Mouse (Mus musculus) liver, adult 2 months (tissue): ENCODE results near the gene Atp8a2. TPM values are rescaled to one million over a fixed set of nuclear protein-coding genes. Genes with fewer than 3 reads are reported as not detected.

Experiments
- DNase-seq: peaks from one replicate; pipeline ENCODE4 v3.0.0-alpha.2; 2011; ENCODE audit warnings: low read depth, low spot score; ENCODE audit errors: extremely low read depth
- H3K27ac ChIP-seq: fragments of 200-500 bp; replicated peaks from 2 replicates; pipeline ENCODE4 v1.5.1; 2012; ENCODE audit warnings: low read depth, mild to moderate bottlenecking, control low read depth, inconsistent platforms, low read length; ENCODE audit not compliant: insufficient read depth
- H3K27me3 ChIP-seq: fragments of 200-500 bp; 2 replicates; pipeline ENCODE4 v1.6.1; 2012; ENCODE audit warnings: mild to moderate bottlenecking, moderate library complexity, low read length, inconsistent platforms; ENCODE audit not compliant: control insufficient read depth, insufficient read depth
- H3K36me3 ChIP-seq: fragments of 200-500 bp; 2 replicates; pipeline ENCODE4 v1.6.1; 2012; ENCODE audit warnings: low read length, inconsistent platforms; ENCODE audit not compliant: control insufficient read depth, insufficient read depth
- H3K4me1 ChIP-seq: fragments of 200-500 bp; 2 replicates; pipeline ENCODE4 v1.6.1; 2011; ENCODE audit warnings: low read length; ENCODE audit not compliant: control insufficient read depth, insufficient read depth
- H3K4me3 ChIP-seq: fragments of 200-500 bp; 2 replicates; pipeline ENCODE4 v1.5.1; 2011; ENCODE audit warnings: low read depth, mild to moderate bottlenecking, control low read depth, low read length, moderate library complexity; ENCODE audit not compliant: insufficient read depth
- H3K79me2 ChIP-seq: fragments of 200-500 bp; 2 replicates; pipeline ENCODE4 v1.6.1; 2012; ENCODE audit warnings: inconsistent platforms, mild to moderate bottlenecking, low read length, moderate library complexity; ENCODE audit not compliant: control insufficient read depth, insufficient read depth
- H3K9ac ChIP-seq: fragments of 200-500 bp; 2 replicates; pipeline ENCODE4 v1.6.1; 2012; ENCODE audit warnings: low read depth, mild to moderate bottlenecking, control low read depth, inconsistent platforms, low read length
- CTCF ChIP-seq: fragments of 200-500 bp; IDR thresholded peaks from 2 replicates; pipeline ENCODE4 v1.5.1; 2011; ENCODE audit warnings: low read depth, low read length, control low read depth
- POLR2A ChIP-seq: fragments of 200-500 bp; IDR thresholded peaks from 2 replicates; pipeline ENCODE4 v1.6.1; 2011; ENCODE audit warnings: low read length, control low read depth; ENCODE audit not compliant: insufficient read depth; ENCODE audit errors: extremely low read depth
- WGBS: fragments of 180-500 bp; shearing (Covaris S2); methylation state at CpG from one replicate; pipeline ENCODE4 v1.1.7; 2018; 5-methylcytosine and 5-hydroxymethylcytosine counted together
- polyA plus RNA-seq: library from polyadenylated mRNA; depleted of rRNA; stranded (reverse); fragments of >200 nt; gene quantifications from 2 replicates; pipeline ENCODE4 v1.2.3, GENCODE M21; 2012
- total RNA-seq: library from RNA; depleted of rRNA; stranded (reverse); fragments of >200 nt; gene quantifications from 2 replicates; pipeline ENCODE4 v1.2.3, GENCODE M21; 2014

Gene Atp8a2
- total and polyA plus RNA-seq, 2 experiments = 0.02 to 0.18 TPM

DNA sequence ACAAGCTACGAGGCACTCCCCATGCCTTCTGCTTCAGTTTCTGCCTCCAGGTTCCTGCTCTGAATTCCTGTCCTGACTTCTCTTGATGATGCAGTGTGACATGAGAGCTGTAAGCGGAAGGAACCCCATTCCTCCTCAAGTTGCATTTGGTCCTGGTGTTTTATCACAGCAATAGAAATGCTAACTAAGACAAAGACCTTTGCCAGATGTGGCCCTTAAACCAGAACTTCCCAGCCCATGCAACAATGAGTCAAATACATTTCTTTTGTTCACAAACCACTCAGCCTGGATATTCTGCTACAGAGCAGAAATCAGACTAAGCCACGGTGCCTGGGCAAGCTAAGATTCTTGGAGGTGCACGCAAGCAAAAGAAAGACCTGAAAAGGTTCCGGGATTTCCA is 268.2 kb downstream of the Atp8a2 start:
- WGBS = 90% methylated on average over 5 of the region's 5 CpGs
- no peaks in the 10 kb centered on the region for H3K36me3 ChIP-seq
- TF ChIP-seq CTCF (no peak), POLR2A (no peak)

DNA sequence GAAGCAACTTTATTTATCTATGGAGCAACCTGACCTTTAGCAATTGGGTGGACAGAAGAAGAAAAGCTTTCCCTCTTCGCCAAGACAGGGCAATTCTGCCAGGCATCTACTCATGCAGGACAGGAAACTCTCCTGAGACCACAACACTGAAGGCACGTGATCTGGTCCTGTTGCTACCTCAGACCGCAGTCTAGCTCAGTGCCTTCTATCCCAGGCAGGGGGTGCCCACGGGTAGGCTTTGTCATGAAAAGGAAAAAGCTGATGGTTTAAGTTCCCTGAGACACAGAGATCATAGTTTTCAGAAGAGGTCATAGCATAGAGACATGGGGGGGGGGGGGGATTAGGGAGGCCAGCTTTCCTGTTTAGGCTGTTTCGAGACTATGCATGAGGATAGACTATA is 269.2 kb downstream of the Atp8a2 start:
- no peak overlapping the region for H3K4me3 ChIP-seq
- H3K79me2 ChIP-seq = no peaks in the 10 kb centered on the region
- no peak for DNase-seq
- H3K27me3 ChIP-seq = no peaks in the 10 kb centered on the region
- 73% methylated on average over 5 of the region's 5 CpGs for WGBS
- TF ChIP-seq CTCF (no peak), POLR2A (no peak)
- H3K36me3 ChIP-seq = no peaks in the 10 kb centered on the region
- H3K27ac ChIP-seq = no peak overlapping the region
- H3K9ac ChIP-seq = no peak overlapping the region
- no peaks in the 10 kb centered on the region for H3K4me1 ChIP-seq

More for the DNA sequence above, 268.2 kb downstream of the Atp8a2 start:
- no peak for DNase-seq
- Histone ChIP-seq H3K9ac (no peak overlapping the region), H3K27ac (no peak overlapping the region), H3K4me1 (no peaks in the 10 kb centered on the region), H3K4me3 (no peak overlapping the region), H3K27me3 (no peaks in the 10 kb centered on the region), H3K79me2 (no peaks in the 10 kb centered on the region)

DNA sequence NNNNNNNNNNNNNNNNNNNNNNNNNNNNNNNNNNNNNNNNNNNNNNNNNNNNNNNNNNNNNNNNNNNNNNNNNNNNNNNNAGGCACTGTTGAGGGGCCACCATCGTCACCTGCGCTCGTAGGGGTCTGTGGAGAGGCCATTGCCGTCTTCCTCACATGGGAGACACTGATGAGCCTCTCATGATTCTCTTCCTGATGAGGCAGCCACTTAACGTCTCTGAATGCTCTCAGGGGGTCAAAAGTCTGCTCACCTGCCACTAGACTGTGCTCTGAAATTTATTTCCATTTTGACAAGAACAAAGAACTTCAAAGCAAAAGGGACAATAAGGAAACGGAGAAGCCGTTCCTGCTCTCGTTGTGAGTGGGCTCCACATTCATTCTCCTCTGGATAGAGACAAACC is 277.1 kb downstream of the Atp8a2 start:
- WGBS = 87% methylated on average over 8 of the region's 8 CpGs

GRCm38 (mm10) chr14:59903484-59904130 is 293.4 kb downstream of the Atp8a2 start:
- Histone ChIP-seq H3K27ac (no peak overlapping the region), H3K4me3 (no peak overlapping the region), H3K4me1 (no peaks in the 10 kb centered on the region), H3K36me3 (no peaks in the 10 kb centered on the region), H3K79me2 (no peaks in the 10 kb centered on the region), H3K27me3 (no peaks in the 10 kb centered on the region), H3K9ac (no peak overlapping the region)
- TF ChIP-seq CTCF = no peak
- TF ChIP-seq POLR2A = no peak
- no peak for DNase-seq
- 92% methylated on average over 7 of the region's 7 CpGs for WGBS

More for the DNA sequence above, 277.1 kb downstream of the Atp8a2 start:
- Histone ChIP-seq H3K36me3 (no peaks in the 10 kb centered on the region), H3K79me2 (no peaks in the 10 kb centered on the region), H3K4me3 (no peak overlapping the region), H3K27ac (no peak overlapping the region), H3K4me1 (no peaks in the 10 kb centered on the region), H3K9ac (no peak overlapping the region), H3K27me3 (no peaks in the 10 kb centered on the region)
- no peak for DNase-seq
- no peak for TF ChIP-seq CTCF
- TF ChIP-seq POLR2A = no peak

DNA sequence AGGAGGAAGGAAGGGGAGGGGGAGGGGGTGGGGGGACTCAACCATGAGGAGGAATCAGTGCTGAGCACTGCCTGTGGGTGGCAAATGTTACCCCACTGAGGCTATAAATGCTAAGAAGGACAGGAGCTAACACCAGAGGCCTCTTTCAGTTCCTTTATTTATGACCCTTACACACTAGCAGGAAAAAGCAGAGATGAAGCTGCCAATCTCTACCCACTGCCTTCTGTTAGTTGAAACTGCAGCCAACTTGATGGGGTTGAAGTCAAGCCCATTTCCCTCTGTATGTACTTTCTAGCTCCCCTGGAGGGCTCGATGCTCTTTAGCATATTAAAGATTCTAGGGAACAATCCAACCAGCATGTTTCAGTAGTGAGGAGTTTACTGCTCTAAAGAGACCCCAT is 303.0 kb downstream of the Atp8a2 start:
- TF ChIP-seq POLR2A (no peak), CTCF (no peak)
- DNase-seq = no peak
- Histone ChIP-seq H3K9ac (no peak overlapping the region), H3K4me1 (no peaks in the 10 kb centered on the region), H3K36me3 (no peaks in the 10 kb centered on the region), H3K27me3 (no peaks in the 10 kb centered on the region), H3K4me3 (no peak overlapping the region), H3K79me2 (no peaks in the 10 kb centered on the region), H3K27ac (no peak overlapping the region)
- 87% methylated on average over 1 of the region's 1 CpGs for WGBS

DNA sequence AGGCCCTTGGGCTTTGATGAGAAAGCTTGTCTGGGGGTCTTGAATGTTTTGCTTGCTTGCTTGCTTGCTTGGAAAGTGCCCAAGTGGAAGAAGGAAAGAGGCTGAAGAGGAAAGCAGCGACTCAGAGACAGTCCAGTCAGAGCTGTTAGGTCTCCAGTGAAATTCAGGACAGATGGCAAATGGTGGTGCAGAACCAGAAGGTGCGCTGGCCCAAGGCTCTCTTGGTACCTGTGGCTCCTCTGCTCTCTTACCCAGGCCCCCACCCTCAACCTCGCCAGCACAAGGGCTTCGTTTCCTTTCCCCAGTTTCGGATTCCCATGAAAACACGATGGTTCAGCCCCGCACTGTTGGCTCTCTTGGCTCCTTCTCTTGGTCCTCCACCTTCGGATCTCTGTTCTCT is 304.9 kb downstream of the Atp8a2 start:
- Histone ChIP-seq H3K79me2 (no peaks in the 10 kb centered on the region), H3K4me1 (no peaks in the 10 kb centered on the region), H3K36me3 (no peaks in the 10 kb centered on the region), H3K4me3 (no peak overlapping the region), H3K9ac (no peak overlapping the region), H3K27ac (no peak overlapping the region), H3K27me3 (no peaks in the 10 kb centered on the region)
- TF ChIP-seq POLR2A (no peak), CTCF (no peak)
- DNase-seq = no peak
- 92% methylated on average over 8 of the region's 8 CpGs for WGBS
